Mouse (Mus musculus): Measurements from ENCODE around the gene Mok. TPM values are rescaled to one million over a fixed set of nuclear protein-coding genes. Genes with fewer than 3 reads are reported as not detected.

Gene Mok
- total RNA-seq, 2 experiments from 2014 or later: 10.9 to 12.1 TPM

DNA sequence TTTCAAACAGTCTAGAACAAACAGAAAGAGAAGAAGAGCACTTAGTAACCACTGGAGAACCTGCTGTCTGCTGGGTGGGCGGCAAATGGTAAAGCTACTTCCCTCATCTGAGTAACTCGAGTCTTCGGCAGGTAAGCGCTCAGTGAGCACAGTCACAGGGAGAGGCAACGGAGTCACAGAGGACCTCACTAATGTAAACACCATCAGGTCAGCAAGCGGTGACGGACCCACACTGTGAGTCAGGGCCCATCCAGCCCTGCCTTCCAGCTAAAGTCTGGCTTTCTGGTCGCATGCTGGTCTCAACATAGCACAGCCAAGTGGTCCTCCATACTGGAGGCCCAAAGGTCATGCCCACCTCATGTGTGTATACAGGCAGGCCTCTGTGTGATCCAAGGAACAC is 21.4 kb downstream of the Mok start:
- intact Hi-C loops (cut with DNase I): no loop called here
- no peak for DNase-seq (ENCODE audit: low spot score in 2 of 2)

DNA sequence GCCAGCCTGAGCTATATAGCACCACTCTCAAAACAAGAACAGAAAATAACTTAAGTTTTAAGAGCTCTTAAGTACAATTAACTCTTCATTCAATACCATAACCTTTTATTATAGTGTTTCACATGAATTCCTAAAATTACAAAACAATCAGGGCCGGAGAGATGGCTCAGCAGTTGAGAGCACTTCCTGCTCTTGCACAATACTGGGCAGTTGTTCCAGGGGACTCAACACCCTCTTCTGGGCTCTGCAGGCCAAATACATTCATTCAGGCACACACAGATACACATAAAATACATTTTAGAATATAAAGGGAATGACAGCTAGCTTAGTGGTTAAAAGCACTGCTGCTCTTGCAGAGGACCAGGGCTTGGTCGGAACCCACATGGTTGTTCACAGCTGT is 23.9 kb downstream of the Mok start:
- no peak for DNase-seq (ENCODE audit: low spot score in 2 of 2)
- intact Hi-C loops (cut with DNase I): no loop called here

- intact Hi-C loops (cut with DNase I): no loop called here
- no peak for DNase-seq (ENCODE audit: low spot score in 2 of 2)
These were observed 25.8 kb downstream of the Mok start for GRCm38 (mm10) chr12:110814924-110815323.

- DNase-seq (ENCODE audit: low spot score in 2 of 2): no peak
- intact Hi-C loops (cut with DNase I): no loop called here
These were observed 27.1 kb downstream of the Mok start for GRCm38 (mm10) chr12:110813624-110814023.

- intact Hi-C loops (cut with DNase I): no loop called here
- no peak for DNase-seq (ENCODE audit: low spot score in 2 of 2)
These were observed 27.6 kb downstream of the Mok start for GRCm38 (mm10) chr12:110813132-110813531.

DNA sequence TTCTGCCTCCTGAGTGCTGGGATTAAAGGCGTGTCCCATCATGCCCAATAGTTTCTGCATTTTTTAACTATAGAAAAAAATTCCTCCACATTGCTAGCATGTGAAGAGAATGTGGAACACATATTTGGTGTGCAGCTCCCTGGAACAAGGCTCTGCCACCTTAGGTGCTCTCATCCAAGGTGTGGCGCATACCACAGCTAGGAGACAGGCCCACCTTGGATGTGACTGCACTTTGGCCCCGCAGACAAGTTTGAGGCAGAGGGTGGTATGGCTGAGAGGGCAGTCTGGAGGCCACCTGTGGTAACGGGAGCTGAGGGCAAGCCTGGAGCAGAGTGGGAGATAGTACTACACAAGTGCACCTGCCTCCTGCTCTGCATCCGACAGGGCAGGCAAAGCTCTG is 31.9 kb downstream of the Mok start:
- intact Hi-C loops (cut with DNase I): no loop called here
- DNase-seq (ENCODE audit: low spot score in 2 of 2): no peak

DNA sequence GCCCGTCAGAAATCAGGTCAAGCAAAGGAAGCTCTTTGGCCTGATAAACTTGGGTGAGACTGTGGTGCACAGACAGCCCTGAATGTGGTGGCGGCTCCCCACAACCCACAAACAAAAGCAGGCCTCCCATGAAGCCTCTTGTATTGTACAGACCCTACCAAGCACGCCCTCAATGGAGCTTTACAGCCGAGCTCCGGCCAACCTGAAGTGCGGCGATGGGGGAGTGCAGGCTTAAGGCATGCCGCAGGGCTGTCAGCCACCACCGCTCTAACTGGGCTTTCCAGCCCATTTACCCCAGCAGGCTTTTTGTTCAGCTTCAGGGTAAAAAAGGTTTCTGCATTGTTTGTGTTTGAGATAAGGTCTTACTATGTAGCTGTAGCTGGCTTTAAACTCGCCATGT is 32.3 kb downstream of the Mok start:
- intact Hi-C loops (cut with DNase I): no loop called here
- no peak for DNase-seq (ENCODE audit: low spot score in 2 of 2)

DNA sequence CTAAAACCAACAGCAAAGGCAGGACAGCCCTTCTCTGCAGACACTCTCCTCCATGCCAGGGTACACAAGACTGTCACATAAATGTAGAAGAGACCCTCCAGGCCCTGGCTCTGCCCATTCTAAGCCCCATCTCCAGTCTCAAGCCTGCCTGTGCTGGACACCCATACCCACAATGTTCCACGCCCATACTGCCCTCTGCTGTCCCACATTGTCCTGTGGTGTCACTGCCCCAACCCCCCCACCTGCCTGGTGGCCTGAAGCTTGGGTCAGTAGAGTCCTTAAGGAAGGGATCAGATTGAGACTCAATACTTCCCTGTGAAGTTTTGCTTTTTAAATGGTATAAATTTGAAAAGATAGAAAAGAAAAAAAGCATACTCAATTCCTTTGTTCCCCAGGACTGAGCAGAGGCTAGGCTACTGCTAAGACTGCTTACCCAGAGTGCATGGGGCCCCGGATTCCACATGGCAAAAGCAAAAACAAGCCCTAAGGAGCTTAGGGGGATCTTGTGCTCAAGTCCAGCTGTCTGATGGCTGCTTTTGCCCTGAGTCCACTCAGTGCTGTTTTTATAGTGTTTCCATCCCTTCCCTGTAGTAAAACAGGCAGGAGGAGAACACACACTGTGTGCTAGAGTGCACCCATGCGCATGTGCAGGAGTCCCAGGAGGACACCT is 34.3 kb downstream of the Mok start:
- DNase-seq (ENCODE audit: low spot score in 2 of 2): no peak
- intact Hi-C loops (cut with DNase I): no loop called here

- intact Hi-C loops (cut with DNase I): no loop called here
- DNase-seq (ENCODE audit: low spot score in 2 of 2): no peak
These were observed 36.5 kb downstream of the Mok start for GRCm38 (mm10) chr12:110804261-110804660.

GRCm38 (mm10) chr12:110802674-110803297 is 38.0 kb downstream of the Mok start:
- intact Hi-C loops (cut with DNase I): no loop called here
- no peak for DNase-seq (ENCODE audit: low spot score in 2 of 2)

GRCm38 (mm10) chr12:110801876-110802464 is 38.8 kb downstream of the Mok start:
- intact Hi-C loops (cut with DNase I): no loop called here
- DNase-seq (ENCODE audit: low spot score in 2 of 2): no peak

DNA sequence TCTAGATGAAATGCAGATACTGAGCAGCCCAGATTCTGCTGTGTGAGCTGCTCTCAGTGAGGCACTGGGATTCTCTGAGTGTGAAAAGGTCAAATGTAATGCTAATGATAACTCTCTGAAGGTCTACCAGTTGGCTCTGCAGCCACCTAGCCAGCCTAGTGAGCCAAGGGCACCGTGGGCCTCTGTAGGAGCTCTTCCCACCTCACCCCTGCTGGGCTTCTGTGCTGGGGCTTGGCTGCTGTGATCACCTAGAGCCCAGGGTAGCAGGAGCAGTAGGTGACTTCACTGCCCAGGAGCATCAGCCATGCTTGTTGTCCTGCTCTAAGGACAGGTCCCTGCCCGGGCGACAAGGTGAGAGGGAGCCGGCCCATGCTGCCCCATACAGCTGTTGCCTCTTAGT is 41.5 kb downstream of the Mok start:
- intact Hi-C loops (cut with DNase I): no loop called here
- DNase-seq (ENCODE audit: low spot score in 2 of 2): no peak

GRCm38 (mm10) chr12:110797842-110798431 is 42.8 kb downstream of the Mok start:
- no peak for DNase-seq (ENCODE audit: low spot score in 2 of 2)
- intact Hi-C loops (cut with DNase I): no loop called here

GRCm38 (mm10) chr12:110797202-110797601 is 43.5 kb downstream of the Mok start:
- intact Hi-C loops (cut with DNase I): no loop called here
- no peak for DNase-seq (ENCODE audit: low spot score in 2 of 2)

GRCm38 (mm10) chr12:110796748-110797147 is 44.0 kb downstream of the Mok start:
- no peak for DNase-seq (ENCODE audit: low spot score in 2 of 2)
- intact Hi-C loops (cut with DNase I): no loop called here

DNA sequence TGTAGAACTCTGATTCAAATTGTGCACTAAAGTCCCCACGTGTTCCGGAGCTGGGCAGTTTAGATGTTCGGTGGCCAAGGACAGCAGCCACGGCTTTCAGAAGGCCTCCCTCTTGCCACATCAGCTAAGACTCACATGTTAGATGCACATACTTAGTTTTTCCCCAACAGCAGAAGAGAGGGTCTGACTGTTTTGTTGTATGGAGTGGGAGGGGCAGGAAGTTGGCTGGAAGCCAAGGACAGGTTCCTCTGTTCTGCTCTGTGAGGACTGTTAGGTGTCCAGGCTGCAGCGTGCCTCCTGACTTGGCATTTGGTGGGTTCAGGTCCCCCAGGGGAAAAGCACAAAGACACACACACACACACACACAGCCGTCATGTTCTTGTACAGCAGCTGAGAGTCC is 45.7 kb downstream of the Mok start:
- intact Hi-C loops (cut with DNase I): no loop called here

GRCm38 (mm10) chr12:110791026-110791425 is 49.7 kb downstream of the Mok start:
- DNase-seq (ENCODE audit: low spot score in 2 of 2): no peak
- intact Hi-C loops (cut with DNase I): no loop called here

More for the DNA sequence above, 45.7 kb downstream of the Mok start:
- no peak for DNase-seq (ENCODE audit: low spot score in 2 of 2)

DNA sequence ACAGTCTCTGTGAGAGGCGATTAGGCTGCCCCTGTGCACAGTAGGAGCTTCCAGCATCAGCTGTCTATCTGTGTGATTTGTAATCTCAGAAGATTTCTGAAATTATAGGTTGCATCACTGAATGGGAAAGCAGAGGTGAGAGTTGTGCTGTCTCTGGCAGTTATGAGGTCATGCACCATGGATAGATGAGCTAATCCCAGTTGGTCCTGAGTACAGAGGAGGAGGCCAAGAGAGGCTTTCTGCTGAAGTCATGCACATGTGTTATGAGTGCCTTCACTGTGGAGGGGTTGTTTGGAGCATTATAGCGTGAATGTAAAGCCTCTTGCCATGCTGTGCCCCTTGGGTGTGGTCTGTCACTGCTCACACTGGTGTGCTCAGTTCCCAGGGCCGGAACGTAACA is 50.2 kb downstream of the Mok start:
- intact Hi-C loops (cut with DNase I): no loop called here
- DNase-seq (ENCODE audit: low spot score in 2 of 2): no peak

- intact Hi-C loops (cut with DNase I): no loop called here
- no peak for DNase-seq (ENCODE audit: low spot score in 2 of 2)
These were observed 54.5 kb downstream of the Mok start for GRCm38 (mm10) chr12:110786243-110786642.

GRCm38 (mm10) chr12:110784211-110784610 is 56.5 kb downstream of the Mok start:
- intact Hi-C loops (cut with DNase I): no loop called here
- DNase-seq (ENCODE audit: low spot score in 2 of 2): no peak

GRCm38 (mm10) chr12:110782278-110782677 is 58.5 kb downstream of the Mok start:
- DNase-seq (ENCODE audit: low spot score in 2 of 2): no peak
- intact Hi-C loops (cut with DNase I): no loop called here

All from left cerebral cortex, postnatal 36 days (tissue).